Mouse (Mus musculus) retina, postnatal 1 day (tissue): ENCODE results near the gene Sh2d1b2.

Experiments
- DNase-seq: peaks from one replicate; pipeline ENCODE4 v3.0.0-alpha.2; 2012

The Sh2d1b2 gene

DNA sequence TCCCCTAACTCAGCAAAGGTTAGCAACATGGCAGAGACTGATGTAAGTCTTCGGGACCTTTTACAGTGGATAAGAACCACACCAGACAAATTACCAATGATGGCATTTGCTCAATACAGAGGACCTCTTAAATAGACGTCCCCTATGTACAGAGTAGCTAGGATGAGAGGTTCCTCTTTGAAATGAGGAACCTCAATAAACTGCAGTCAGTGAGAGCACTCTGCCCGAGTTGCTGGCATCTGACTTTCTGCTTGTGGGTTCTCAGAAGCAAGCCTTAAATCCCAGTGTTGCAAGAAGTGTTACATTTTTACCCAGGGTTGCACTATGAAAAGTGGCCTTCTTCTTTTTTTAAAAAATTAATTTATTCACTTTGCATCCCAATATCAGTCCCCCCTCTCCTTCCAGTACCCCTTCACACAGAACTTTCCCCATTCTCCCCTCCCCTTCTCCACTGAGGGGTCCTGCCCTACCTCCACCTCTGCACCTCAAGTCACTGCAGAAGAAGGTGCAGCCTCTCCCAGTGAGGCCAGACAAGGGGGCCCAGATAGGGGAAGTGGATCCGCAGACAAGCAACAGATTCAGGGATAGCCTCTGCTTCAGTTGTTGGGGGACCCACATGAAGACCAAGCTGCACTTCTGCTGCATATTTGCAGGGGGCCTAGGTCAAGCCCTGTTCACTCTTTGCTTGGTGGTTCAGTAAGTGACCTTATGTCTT is 50.0 kb downstream of the Sh2d1b2 start:
- no peak for DNase-seq

DNA sequence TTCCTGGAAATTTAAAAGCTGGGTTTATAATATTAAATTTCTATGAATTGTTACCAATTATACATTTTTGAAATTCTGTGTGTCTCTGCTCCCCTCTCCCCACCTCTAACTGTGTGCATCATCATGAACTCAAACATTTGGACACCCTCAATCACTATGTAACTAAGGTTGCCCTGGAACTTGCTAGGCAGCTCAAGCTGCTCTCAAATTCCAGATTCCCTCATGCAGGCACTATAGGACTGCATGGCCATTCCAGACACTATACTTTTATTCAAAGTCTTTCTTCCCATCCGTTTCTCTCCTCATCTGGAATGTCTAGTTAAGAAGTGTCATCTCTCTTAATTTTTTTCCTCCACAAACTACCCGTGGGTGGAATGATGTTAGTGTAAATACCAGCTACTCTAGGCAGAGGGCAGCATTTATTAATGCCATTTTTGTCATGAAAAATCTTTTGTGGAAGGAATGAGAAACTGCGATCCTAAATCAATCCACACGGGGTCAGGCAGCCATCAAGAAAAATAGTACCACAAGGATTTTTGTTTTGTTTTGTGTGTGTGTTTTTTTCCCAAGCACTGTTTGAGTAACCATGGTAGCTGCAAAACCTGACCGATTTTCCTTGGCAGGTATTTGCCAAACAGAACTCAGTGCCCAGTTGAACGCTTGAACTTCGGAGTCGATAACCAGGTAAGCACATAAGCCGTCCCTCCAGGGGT is 59.8 kb downstream of the Sh2d1b2 start:
- peak; percentile 84 for DNase-seq

DNA sequence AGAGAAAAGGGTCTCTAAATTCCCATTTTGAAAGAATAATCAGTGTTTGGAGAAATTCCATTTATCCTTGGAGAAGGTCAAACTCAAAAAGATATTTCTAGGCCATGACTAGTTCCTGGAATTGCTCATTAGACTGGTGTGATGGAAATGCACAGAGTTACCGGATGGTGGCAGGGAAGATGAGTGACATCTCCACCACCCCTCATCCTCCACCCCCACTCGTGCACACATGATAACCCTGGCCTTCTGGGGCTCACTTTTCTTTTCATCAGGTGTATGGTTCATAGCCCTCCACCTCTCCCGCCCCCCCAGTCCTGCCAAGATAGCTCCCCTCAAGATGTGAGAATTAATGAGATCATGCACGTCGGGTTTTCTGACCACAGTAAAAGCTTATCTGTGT is 60.7 kb downstream of the Sh2d1b2 start:
- DNase-seq: no peak

DNA sequence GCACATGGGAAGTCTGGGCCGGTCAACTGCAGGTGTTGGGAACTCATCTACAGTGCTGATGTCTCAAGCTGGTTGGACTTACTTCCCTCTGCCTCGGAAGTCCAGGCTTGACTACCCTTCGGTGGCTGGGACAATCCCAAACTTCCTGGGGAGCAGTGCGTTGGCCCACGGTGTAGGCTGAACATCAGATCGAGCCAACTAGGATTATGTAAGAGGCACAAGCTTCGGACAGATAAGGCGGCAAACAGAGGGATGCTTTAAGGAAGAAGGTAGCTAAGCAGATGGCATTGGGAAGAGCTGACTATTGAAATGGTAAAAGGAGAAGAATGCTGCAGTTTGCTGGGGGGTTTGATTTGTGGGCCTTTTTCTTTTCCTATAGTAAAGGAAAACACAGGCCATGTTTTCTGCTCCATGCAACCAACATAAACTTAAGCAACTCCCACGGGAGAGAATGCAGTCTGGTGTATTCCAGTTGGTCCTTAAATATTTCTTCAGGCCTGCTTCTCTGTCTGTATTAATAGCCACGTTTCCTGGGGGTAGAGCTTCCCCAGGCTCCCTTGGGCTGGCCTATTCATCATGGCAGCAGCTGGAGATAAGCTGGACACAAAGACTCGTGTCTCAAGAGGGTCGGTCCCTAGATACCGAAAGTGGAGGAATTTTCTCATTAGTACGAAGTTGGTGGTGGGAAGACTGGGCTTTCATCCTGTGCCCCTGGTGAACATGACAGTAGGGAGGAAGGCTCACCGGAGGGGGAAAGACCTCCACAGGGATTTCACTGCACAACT is 62.4 kb downstream of the Sh2d1b2 start:
- DNase-seq: no peak

DNA sequence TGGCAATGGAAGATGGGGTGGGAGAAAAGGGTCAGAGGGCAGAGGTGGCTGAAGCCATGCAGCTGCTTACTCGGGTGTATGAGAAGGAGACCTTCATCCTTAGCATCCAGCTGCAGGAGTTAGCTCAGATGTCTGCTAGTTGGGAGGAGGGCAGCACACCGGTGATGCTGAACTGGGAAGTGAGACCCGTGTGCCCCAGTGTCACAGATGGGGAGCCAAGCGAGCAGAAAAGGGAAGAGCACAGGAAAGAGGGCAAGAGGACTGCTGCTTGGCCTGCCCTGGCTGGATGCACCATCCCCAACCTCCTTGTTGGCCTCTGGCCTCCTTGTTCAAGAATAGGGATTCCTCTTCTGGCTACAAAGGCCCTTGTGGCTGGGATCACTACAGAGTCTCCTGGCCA is 66.9 kb downstream of the Sh2d1b2 start:
- DNase-seq: no peak

DNA sequence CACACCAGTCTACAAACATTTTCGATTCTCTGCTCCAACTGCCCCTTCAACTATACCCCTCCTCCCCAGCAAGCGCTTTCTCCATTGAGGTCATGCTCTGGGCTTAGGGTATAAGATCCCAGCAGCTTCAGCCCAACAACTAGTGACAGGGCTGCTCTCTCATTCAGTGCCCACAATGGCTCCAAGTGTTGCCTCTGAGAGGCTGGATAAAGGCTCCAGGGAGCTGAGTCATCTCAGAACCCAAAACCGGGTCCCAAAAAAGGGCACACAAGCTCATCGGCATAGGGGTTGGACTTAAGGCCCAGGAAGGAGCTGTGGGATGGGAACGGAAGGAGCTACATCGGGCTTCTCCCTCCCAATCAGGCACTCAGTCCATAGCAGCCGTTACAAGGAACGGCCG is 69.1 kb downstream of the Sh2d1b2 start:
- peak; percentile 10 for DNase-seq

DNA sequence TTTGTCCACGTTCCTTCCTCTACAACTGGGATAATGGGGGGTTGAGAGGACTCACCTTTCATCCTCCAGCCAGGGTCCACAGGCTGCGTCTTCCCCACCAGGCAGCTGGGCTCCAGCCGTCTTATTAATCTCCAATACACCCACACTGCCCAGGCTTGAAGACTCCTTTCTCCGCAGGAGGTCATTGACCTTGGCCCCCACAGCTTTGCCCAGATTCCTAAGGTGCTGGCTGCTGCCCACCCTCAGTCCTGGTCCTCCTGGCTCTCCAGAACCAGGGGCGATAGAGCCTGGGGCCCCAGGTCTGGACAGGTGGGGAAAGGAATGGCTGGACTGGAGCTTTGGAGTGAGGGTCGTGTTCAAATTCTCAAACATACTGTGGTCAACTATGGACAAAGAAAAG is 69.9 kb downstream of the Sh2d1b2 start:
- no peak for DNase-seq

DNA sequence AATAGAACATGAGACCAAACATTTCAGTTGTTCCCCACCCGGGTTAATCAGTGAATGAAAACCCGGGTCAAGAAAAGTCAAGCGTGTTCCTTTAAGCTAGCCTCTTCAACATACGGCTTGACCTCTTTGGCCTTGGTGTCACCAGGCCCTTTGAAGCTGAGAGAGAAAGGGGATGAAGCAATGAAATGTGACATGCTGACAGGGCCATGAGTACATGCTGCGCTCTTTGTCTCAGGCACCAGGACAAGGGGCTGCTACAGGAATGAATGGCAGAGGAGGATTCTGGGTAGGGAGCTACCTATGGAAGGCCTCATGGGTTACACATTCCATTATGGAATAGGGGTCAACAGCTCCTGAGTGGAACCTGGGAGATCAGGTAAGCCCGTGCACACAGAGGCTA is 70.6 kb downstream of the Sh2d1b2 start:
- peak; percentile 55 for DNase-seq
